Mouse (Mus musculus) neural tube, embryonic 14.5 days (tissue): ENCODE measurements around the gene Cuedc1. TPM values are rescaled to one million over a fixed set of nuclear protein-coding genes. Genes with fewer than 3 reads are reported as not detected.

ENCODE experiments used
- ATAC-seq: fragments of 200-750 bp; cut with Nextera tagmentation; 2 replicates; pipeline ENCODE4 v1.8.0; 2017; ENCODE audit warnings: low read depth, mild to moderate bottlenecking, moderate TSS enrichment, moderate library complexity
- H3K27ac ChIP-seq: fragments of 300-500 bp; sonication (generic); 2 replicates; pipeline ENCODE4 v1.5.1; 2014; ENCODE audit warnings: low read depth, mild to moderate bottlenecking, control low read depth, low read length, moderate library complexity, mixed read lengths
- H3K27me3 ChIP-seq: fragments of 300-500 bp; sonication (generic); 2 replicates; pipeline ENCODE4 v1.6.1; 2014; ENCODE audit warnings: low read length; ENCODE audit not compliant: control insufficient read depth, insufficient read depth
- H3K36me3 ChIP-seq: fragments of 300-500 bp; sonication (generic); 2 replicates; pipeline ENCODE4 v1.6.1; 2014; ENCODE audit warnings: low read length, mixed read lengths; ENCODE audit not compliant: control insufficient read depth, insufficient read depth
- H3K4me1 ChIP-seq: fragments of 300-500 bp; sonication (generic); 2 replicates; pipeline ENCODE4 v1.6.1; 2014; ENCODE audit warnings: low read length; ENCODE audit not compliant: control insufficient read depth, insufficient read depth
- H3K4me2 ChIP-seq: fragments of 300-500 bp; sonication (generic); 2 replicates; pipeline ENCODE4 v1.6.1; 2014; ENCODE audit warnings: mild to moderate bottlenecking, low read depth, low read length, control low read depth
- H3K4me3 ChIP-seq: fragments of 300-500 bp; sonication (generic); 2 replicates; pipeline ENCODE4 v1.5.1; 2014; ENCODE audit warnings: low read depth, low read length, control low read depth, mixed read lengths
- H3K9ac ChIP-seq: fragments of 300-500 bp; sonication (generic); replicated peaks from 2 replicates; pipeline ENCODE4 v1.6.1; 2014; ENCODE audit warnings: low read depth, mild to moderate bottlenecking, control low read depth, low read length, mixed read lengths
- H3K9me3 ChIP-seq: fragments of 300-500 bp; sonication (generic); 2 replicates; pipeline ENCODE4 v1.6.1; 2016; ENCODE audit warnings: low read length; ENCODE audit not compliant: control insufficient read depth
- WGBS: fragments of 180-500 bp; shearing (Covaris S2); extraction: QIAGEN DNeasy Blood & Tissue Kit; methylation state at CpG from one replicate; pipeline ENCODE4 v1.1.7; 2014; 5-methylcytosine and 5-hydroxymethylcytosine counted together
- polyA plus RNA-seq: library from polyadenylated mRNA; unstranded; fragments of >200 nt; fragmentation: Nextera tagmentation; extraction: Ambion mirVana; gene quantifications from 2 replicates; pipeline ENCODE4 v1.2.1, GENCODE M21; 2014

Cuedc1 gene
- 34.0 and 38.3 TPM in 2 replicates for polyA plus RNA-seq

DNA sequence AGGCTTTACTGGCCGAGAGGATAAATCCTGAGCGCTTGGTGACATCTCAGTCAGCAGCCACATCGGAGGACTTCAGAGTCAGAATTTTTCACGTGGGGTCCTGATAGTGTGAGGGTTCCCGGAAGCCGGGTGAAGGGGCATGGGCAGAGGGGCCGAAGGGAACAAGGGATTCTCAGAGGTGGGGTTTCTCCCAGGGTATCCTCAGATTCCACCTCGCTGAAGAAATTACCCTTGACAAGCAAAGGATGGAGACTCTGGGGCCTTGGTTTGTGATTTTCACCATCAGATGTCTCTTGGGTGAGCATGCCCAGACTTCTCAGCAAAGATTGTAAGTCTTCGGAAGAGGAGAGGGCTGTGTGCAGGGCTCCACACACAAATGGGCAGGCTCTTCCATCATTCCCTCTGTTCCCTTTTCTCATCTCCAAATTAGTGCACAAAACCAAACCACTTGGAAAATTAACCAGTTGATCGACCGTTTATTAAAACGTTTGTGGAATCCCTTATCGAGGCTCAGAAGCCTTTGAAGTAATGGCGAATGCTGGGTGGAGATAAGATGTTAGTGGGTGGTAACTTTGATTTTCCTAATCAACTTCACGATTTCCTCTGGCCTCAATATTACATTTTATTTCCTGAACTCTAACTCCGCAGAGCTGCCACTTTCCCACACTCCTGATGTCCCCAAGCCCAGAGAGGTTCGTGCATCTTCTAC, at the start of gene Cuedc1:
TSS of gene Cuedc1 (plus strand) at position 38 of the 709 bp plus-strand sequence.
- peak within 1 kb of the TSS; percentile 90 for H3K27ac ChIP-seq
- ATAC-seq = no peak
- no peaks in the 10 kb centered on the region for H3K9me3 ChIP-seq
- H3K4me2 ChIP-seq = peak within 1 kb of the TSS; percentile 84
- H3K27me3 ChIP-seq = no peaks in the 10 kb centered on the region
- 27% methylated on average over 17 of the region's 17 CpGs for WGBS
- no peaks in the 10 kb centered on the region for H3K36me3 ChIP-seq
- H3K4me3 ChIP-seq = peak within 1 kb of the TSS; percentile 84
- H3K4me1 ChIP-seq = peaks cover 18% of the 10 kb centered on the region
- H3K9ac ChIP-seq = peak within 1 kb of the TSS; percentile 98

DNA sequence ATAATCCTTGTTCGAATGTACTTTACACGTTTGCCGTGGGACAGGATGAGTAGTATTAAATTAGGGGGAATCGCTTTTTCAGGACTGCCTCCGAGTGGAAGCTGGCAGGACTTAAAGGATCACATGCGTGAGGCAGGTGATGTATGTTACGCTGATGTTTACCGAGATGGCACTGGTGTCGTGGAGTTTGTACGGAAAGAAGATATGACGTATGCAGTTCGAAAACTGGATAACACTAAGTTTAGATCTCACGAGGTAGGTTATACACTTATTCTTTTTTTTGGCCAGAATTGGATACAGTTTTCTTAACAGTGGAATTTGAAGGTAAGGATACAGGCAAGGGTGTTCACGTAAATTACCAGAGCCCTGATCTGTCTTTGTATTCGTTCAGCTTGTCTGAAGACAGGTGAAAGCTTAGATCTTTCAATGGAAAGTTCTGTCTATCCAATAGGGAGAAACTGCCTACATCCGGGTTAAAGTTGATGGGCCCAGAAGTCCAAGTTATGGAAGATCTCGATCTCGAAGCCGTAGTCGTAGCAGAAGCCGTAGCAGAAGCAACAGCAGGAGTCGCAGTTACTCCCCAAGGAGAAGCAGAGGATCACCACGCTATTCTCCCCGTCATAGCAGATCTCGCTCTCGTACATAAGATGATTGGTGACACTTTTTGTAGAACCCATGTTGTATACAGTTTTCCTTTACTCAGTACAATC, 48.7 kb upstream of the Cuedc1 start:
- H3K9me3 ChIP-seq = no peaks in the 10 kb centered on the region
- H3K4me3 ChIP-seq = peak overlapping the region; percentile 98
- peaks cover 28% of the 10 kb centered on the region for H3K4me1 ChIP-seq
- 21% methylated on average over 26 of the region's 26 CpGs for WGBS
- ATAC-seq = no peak
- H3K4me2 ChIP-seq = peak overlapping the region; percentile 94
- H3K27me3 ChIP-seq = no peaks in the 10 kb centered on the region
- peak overlapping the region; percentile 98; the same call in 1 of the 2 replicates for H3K27ac ChIP-seq
- peak overlapping the region; percentile 97 for H3K9ac ChIP-seq
- peaks cover 19% of the 10 kb centered on the region for H3K36me3 ChIP-seq

DNA sequence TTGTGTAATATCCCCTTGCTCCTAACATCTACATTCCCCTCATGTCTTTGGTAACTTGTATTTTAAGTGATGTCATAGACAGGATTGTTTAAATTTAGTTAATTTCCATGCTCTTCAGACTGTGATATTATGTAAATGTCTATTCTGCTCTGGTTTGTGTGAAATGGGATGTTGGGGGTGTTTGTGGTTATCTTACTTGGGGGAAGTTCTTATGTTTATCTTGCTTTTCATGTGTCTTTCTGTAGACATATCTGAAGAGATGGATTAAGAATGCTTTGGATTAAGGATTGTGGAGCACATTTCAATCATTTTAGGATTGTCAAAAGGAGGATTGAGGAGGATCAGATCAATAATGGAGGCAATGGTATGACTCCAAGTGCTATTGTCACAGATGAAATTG, 48.1 kb upstream of the Cuedc1 start:
- no peak for ATAC-seq
- H3K4me1 ChIP-seq = peaks cover 28% of the 10 kb centered on the region
- peak overlapping the region; percentile 98 for H3K4me3 ChIP-seq
- H3K9ac ChIP-seq = no peak overlapping the region
- H3K9me3 ChIP-seq = no peaks in the 10 kb centered on the region
- H3K4me2 ChIP-seq = peak overlapping the region; percentile 94
- H3K27ac ChIP-seq = no peak overlapping the region
- peaks cover 19% of the 10 kb centered on the region for H3K36me3 ChIP-seq
- H3K27me3 ChIP-seq = no peaks in the 10 kb centered on the region

DNA sequence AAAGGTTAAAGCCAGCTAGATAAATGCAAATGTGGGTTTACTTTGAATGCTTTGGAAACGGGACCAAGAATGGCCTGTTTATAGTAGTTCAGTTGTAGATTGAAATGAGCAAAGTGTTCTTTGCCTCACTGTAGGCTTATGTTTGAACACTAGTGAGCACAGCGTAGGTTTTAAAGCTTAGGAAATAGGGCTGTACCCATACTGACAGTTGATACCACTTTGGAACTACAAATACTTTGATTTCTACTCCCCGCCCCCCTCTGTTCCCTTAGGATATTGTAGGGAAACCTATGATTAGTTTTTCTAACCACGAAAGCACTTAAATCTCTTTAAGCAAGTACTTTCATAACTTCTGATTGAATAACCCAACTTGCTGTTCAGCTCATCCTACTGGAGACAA, 45.2 kb upstream of the Cuedc1 start:
- no peak overlapping the region for H3K9ac ChIP-seq
- peaks cover 19% of the 10 kb centered on the region for H3K36me3 ChIP-seq
- 84% methylated on average over 4 of the region's 4 CpGs for WGBS
- H3K4me1 ChIP-seq = peaks cover 19% of the 10 kb centered on the region
- no peak overlapping the region for H3K4me3 ChIP-seq
- ATAC-seq = no peak
- H3K27me3 ChIP-seq = no peaks in the 10 kb centered on the region
- no peak overlapping the region for H3K27ac ChIP-seq
- no peaks in the 10 kb centered on the region for H3K9me3 ChIP-seq
- H3K4me2 ChIP-seq = no peak overlapping the region

DNA sequence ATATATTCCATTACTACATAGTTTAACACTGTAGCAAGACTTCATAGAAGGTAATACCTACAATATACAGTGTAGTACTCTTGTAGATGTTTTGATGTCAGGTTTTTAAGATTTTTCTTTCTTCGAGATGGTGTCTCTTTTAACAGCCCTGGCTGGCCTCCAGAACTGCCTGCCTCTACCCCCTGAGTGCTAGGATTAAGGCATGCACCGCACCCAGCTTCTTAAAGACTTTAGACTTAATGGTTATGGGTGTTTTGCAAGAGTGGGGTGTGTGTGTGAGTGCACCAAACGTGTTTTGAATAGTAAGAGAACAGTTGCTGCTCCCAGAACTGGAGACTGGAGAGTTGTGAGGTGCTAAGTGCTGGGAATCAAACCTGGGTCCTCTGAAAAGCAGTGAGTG, 44.0 kb upstream of the Cuedc1 start:
- Histone ChIP-seq H3K9me3 (no peaks in the 10 kb centered on the region), H3K27ac (no peak overlapping the region), H3K4me1 (peaks cover 18% of the 10 kb centered on the region), H3K9ac (no peak overlapping the region), H3K36me3 (peaks cover 19% of the 10 kb centered on the region), H3K27me3 (no peaks in the 10 kb centered on the region), H3K4me2 (no peak overlapping the region), H3K4me3 (no peak overlapping the region)
- no peak for ATAC-seq
- 58% methylated on average over 3 of the region's 3 CpGs for WGBS

DNA sequence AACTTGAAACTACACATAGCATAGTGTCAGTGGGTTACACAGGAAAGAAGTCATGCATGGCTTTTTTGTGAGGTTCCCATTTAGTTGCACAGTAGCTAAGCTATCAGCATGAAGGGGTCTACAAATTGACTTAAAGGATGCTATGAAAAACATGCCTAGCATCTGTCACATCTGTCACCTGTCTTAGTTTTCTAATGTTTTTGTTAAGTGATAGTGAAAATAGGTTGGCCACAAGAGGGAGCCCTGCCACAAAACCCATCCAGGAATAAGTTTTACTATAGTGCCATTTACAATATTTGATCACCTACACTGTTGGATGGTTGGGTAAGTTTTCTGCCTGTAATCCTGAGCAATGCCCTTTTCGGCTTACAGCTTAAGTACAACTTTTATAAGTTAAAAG, 43.3 kb upstream of the Cuedc1 start:
- ATAC-seq = no peak
- H3K27me3 ChIP-seq = no peaks in the 10 kb centered on the region
- no peak overlapping the region for H3K27ac ChIP-seq
- H3K9me3 ChIP-seq = no peaks in the 10 kb centered on the region
- peaks cover 10% of the 10 kb centered on the region for H3K4me1 ChIP-seq
- H3K4me3 ChIP-seq = no peak overlapping the region
- H3K36me3 ChIP-seq = peaks cover 19% of the 10 kb centered on the region
- WGBS = 79% methylated on average over 1 of the region's 1 CpGs
- no peak overlapping the region for H3K4me2 ChIP-seq
- H3K9ac ChIP-seq = no peak overlapping the region

DNA sequence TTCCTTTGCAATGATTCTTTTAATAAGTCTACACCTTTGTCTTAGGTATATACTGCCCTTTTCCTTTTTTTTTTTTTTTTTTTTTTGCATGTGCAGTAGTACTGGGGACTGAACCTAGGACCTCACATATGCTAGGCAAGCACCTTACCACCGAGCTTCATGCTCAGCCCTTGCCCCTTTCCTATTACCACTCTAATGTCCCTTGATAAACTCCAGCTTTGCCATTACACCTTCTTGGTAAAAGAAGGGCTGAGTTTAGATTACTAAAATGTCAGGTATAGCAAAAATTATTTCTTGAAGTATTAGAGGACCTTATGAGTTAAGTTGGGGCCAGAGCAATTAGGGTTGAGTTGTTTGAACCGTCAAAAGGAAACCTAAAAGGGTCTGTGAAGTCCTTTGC, 42.1 kb upstream of the Cuedc1 start:
- H3K4me1 ChIP-seq = 0 out of 2 replicates have a peak, but pooled peaks cover 3% of the 10 kb centered on the region
- WGBS = 87% methylated on average over 2 of the region's 2 CpGs

DNA sequence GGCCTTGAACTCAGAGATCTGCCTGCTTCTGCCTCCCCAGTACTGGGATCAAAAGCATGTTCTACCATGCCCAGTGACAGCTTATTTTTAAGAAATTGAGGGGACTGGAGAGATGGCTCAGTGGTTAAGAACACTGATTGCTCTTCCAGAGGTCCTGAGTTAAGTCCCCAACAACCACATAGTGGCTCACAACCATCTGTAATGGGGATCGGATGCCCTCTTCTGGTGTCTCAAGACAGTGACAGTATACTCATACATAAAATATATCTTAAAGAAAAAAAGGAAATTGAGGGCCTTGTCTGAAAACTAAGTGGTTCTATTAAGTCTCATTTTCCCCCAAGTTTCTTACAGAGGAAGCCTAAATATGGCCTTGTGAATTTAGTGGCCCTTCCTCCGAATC, 40.1 kb upstream of the Cuedc1 start:
- H3K27me3 ChIP-seq = no peaks in the 10 kb centered on the region
- no peak overlapping the region for H3K27ac ChIP-seq
- no peak overlapping the region for H3K9ac ChIP-seq
- ATAC-seq = no peak
- peaks cover 4% of the 10 kb centered on the region; the same call in 1 of the 2 replicates for H3K36me3 ChIP-seq
- H3K4me3 ChIP-seq = no peak overlapping the region
- H3K9me3 ChIP-seq = no peaks in the 10 kb centered on the region
- WGBS = 78% methylated on average over 2 of the region's 2 CpGs
- H3K4me1 ChIP-seq = no peaks in the 10 kb centered on the region
- no peak overlapping the region for H3K4me2 ChIP-seq

More for the DNA sequence above, 42.1 kb upstream of the Cuedc1 start:
- Histone ChIP-seq H3K4me3 (no peak overlapping the region), H3K27ac (no peak overlapping the region), H3K27me3 (no peaks in the 10 kb centered on the region), H3K9me3 (no peaks in the 10 kb centered on the region), H3K9ac (no peak overlapping the region), H3K4me2 (no peak overlapping the region), H3K36me3 (peaks cover 10% of the 10 kb centered on the region; the same call in 1 of the 2 replicates)
- no peak for ATAC-seq

DNA sequence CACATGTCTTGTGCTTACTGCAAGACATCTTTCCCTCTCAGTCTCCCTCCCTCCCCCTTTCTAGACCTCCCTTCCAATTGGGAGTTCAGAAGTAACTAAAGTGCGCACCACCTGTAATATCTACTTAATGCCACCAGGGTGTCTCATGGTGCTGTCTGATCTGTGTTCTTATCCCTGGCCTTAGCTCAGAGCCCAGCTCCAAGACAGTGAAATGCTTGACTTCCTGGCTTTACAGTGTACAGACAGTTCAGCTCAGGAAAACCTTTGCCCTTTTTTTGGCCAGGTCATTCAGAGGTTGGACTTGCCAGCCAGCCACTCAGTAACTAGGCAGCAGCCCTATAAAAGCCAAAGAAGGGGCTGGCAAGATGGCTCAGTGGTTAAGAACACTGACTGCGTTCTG, 38.7 kb upstream of the Cuedc1 start:
- ATAC-seq = peak; percentile 85; the same call in 1 of the 2 replicates
- Histone ChIP-seq H3K4me1 (no peaks in the 10 kb centered on the region), H3K27ac (no peak overlapping the region), H3K36me3 (no peaks in the 10 kb centered on the region), H3K27me3 (no peaks in the 10 kb centered on the region), H3K9me3 (no peaks in the 10 kb centered on the region), H3K4me3 (no peak overlapping the region), H3K9ac (no peak overlapping the region), H3K4me2 (no peak overlapping the region)
- WGBS = 54% methylated on average over 2 of the region's 2 CpGs
